Mouse (Mus musculus) megakaryocyte, embryonic 14.5 days (primary cell): ENCODE measurements at regions not wholly inside any gene's neighbourhood (a gene's known extent, or its start where the extent isn't known, plus 50 kb on each side); places are given as distances from the start of the nearest gene placed in this dataset.

Experiments used
- FLI1 ChIP-seq: IDR thresholded peaks from 2 replicates; pipeline ENCODE4 v1.6.1; 2012; ENCODE audit warnings: low read length, inconsistent platforms, mixed read lengths
- GATA1 ChIP-seq: IDR thresholded peaks from 3 replicates; pipeline ENCODE4 v1.6.1; 2012; ENCODE audit warnings: mixed read lengths, low read length, inconsistent platforms, borderline replicate concordance

DNA sequence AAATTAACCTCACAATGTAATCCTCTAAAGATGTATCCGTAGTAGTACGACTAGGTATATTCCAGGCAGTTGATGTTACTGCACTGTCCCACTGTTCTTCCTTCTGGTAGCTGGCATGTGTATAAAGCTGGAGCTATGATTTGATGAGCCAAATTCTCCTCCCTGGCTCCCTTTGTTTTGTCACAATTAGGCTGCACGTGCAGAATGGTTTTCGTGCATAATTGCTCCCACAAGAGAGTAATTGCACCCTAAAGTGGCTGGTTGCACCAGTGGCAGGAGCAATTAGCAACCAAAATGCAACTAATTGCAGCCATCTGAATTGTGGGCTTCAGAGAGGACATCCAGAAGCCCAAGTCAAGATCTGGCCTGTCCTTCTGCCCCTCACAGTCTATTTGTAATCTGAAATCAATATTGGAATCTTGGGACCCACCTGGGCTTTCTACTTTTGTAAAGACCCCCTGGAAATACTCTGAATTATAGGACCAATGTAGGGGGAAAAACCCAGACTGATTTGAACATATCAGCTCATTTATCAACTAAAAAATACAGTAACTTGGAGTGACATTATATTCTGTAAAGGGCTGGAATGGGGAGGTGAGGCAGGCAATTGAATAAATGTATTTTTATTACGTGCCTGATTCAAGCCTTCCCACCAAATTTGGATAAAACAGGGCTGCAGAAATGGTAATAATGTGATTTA lies 71.7 kb upstream of the Pfn2 start:
- no peak for TF ChIP-seq GATA1
- TF ChIP-seq FLI1 = no peak
